ENCODE assay signal across 33 mouse cellular contexts in genomic region chr6:97273058-97273710, GRCm38 (mm10). TPM values are rescaled to one million over a fixed set of nuclear protein-coding genes. Genes with fewer than 3 reads are reported as not detected.
A peak's percentile ranks its signal among the peaks of the same experiment; 100 is the strongest.
DNase-seq lines count a peak whose midpoint lies in the region; ATAC-seq and TF ChIP-seq lines count a peak whose summit lies in the region.
"Had no signal": no experiment of that assay in that cellular context is flagged by ENCODE, and none has a peak within 500 bp of the region (broad histone marks: within the 10 kb centered on the region; RNA-seq: fewer than 3 reads in every experiment).

No protein-coding gene starts in this region.

- no peak for TF ChIP-seq CTCF in heart, adult 2 months (IDR thresholded peaks at IDR 0.05)
- no peak for TF ChIP-seq CTCF in thymus, adult 2 months (IDR thresholded peaks at IDR 0.05; ENCODE audit: borderline replicate concordance, control insufficient read depth, extremely low read depth, insufficient read depth, low read length, poor library complexity)

- 62% methylated on average over 16 of the region's 16 CpGs for WGBS in heart, adult 2 months
- 90% methylated on average over 16 of the region's 16 CpGs for WGBS in thymus, adult 2 months
- 87% methylated on average over 16 of the region's 16 CpGs for WGBS in hindbrain, embryonic 12.5 days

- no peak overlapping the region for H3K4me3 ChIP-seq in heart, adult 2 months
- H3K4me3 ChIP-seq in megakaryocyte, embryonic 14.5 days (replicated peaks) = peak overlapping the region; percentile 46
- H3K4me3 ChIP-seq in thymus, adult 2 months (ENCODE audit: control insufficient read depth, insufficient read depth, low read length) = no peak overlapping the region
- no peak overlapping the region for H3K4me3 ChIP-seq in hindbrain, embryonic 12.5 days
- H3K4me3 ChIP-seq: erythroblast, embryonic 14.5 days; heart, embryonic 10.5 days; kidney, embryonic 15.5 days; limb, embryonic 13.5 days; midbrain, embryonic 12.5 days; myocyte; neural tube, embryonic 12.5 days; stomach, embryonic 15.5 days had no signal

- H3K4me1 ChIP-seq in heart, adult 2 months (ENCODE audit: control insufficient read depth, insufficient read depth, low read length) = peaks cover 11% of the 10 kb centered on the region
- H3K4me1 ChIP-seq in megakaryocyte, embryonic 14.5 days = peaks cover 42% of the 10 kb centered on the region
- peaks cover 11% of the 10 kb centered on the region for H3K4me1 ChIP-seq in thymus, adult 2 months (replicated peaks; ENCODE audit: control insufficient read depth, insufficient read depth, low read length)
- peaks cover 13% of the 10 kb centered on the region for H3K4me1 ChIP-seq in hindbrain, embryonic 12.5 days

- intact Hi-C loops in heart, adult 2 months (cut with DNase I) = loop anchor here (10.0 kb wide), 1 partner anchor 462 kb away; no protein-coding TSS in a partner anchor
- intact Hi-C loops in heart, postnatal 36 days (cut with DNase I) = no loop called here

- no peak for TF ChIP-seq EP300 in heart, adult 2 months (IDR thresholded peaks at IDR 0.05; ENCODE audit: insufficient read depth, low read depth, low read length)

- DNase-seq in heart, adult 2 months = peak in 1 of 2 experiments; percentile 35
- no peak for DNase-seq in heart, postnatal 36 days
- peak; percentile 54 for DNase-seq in lung, postnatal 10 days
- DNase-seq in thymus, adult 2 months = no peak
- DNase-seq: adrenal gland, postnatal 25 days; cerebellum, adult 18-20 months; cerebellum, postnatal 10 days; gastrocnemius, postnatal 10 days; heart, postnatal 4 days; kidney, adult 11 months; kidney, postnatal 25 days; thymus, adult 18-20 months; thymus, postnatal 36 days had no signal

- H3K9me3 ChIP-seq in megakaryocyte, embryonic 14.5 days = no peaks in the 10 kb centered on the region
- H3K9me3 ChIP-seq in hindbrain, embryonic 12.5 days (replicated peaks) = no peaks in the 10 kb centered on the region
- H3K9me3 ChIP-seq: heart, embryonic 10.5 days; kidney, embryonic 15.5 days; limb, embryonic 13.5 days; midbrain, embryonic 12.5 days; neural tube, embryonic 12.5 days; stomach, embryonic 15.5 days had no signal

- ATAC-seq in megakaryocyte, adult 5-6 weeks (ENCODE audit: poor library complexity, severe bottlenecking) = no peak
- no peak for ATAC-seq in hindbrain, embryonic 12.5 days (ENCODE audit: low FRiP score)
- ATAC-seq: forebrain, embryonic 16.5 days had no signal

- H3K79me2 ChIP-seq in heart, adult 2 months (replicated peaks; ENCODE audit: control insufficient read depth, insufficient read depth, low read length) = no peaks in the 10 kb centered on the region

- H3K4me2 ChIP-seq in hindbrain, embryonic 12.5 days (replicated peaks) = no peak overlapping the region
- H3K4me2 ChIP-seq: hindbrain, embryonic 14.5 days; kidney, embryonic 15.5 days; limb, embryonic 13.5 days; liver, embryonic 11.5 days; midbrain, embryonic 12.5 days; neural tube, embryonic 12.5 days; stomach, embryonic 15.5 days had no signal

- H3K27ac ChIP-seq in heart, adult 2 months = peak overlapping the region; percentile 20
- H3K27ac ChIP-seq in thymus, adult 2 months (ENCODE audit: control insufficient read depth, insufficient read depth, low read length) = no peak overlapping the region
- no peak overlapping the region for H3K27ac ChIP-seq in hindbrain, embryonic 12.5 days
- H3K27ac ChIP-seq: heart, embryonic 10.5 days; hindbrain, embryonic 14.5 days; kidney, embryonic 15.5 days; limb, embryonic 13.5 days; midbrain, embryonic 12.5 days; neural tube, embryonic 12.5 days; stomach, embryonic 15.5 days had no signal

- no peaks in the 10 kb centered on the region for H3K36me3 ChIP-seq in heart, adult 2 months (ENCODE audit: control insufficient read depth, insufficient read depth, low read length)
- H3K36me3 ChIP-seq in megakaryocyte, embryonic 14.5 days (replicated peaks; ENCODE audit: low read length) = no peaks in the 10 kb centered on the region
- H3K36me3 ChIP-seq in thymus, adult 2 months (ENCODE audit: control insufficient read depth, insufficient read depth, low read length) = no peaks in the 10 kb centered on the region
- H3K36me3 ChIP-seq in hindbrain, embryonic 12.5 days = no peaks in the 10 kb centered on the region
- H3K36me3 ChIP-seq: heart, embryonic 10.5 days; kidney, embryonic 15.5 days; limb, embryonic 13.5 days; midbrain, embryonic 12.5 days; neural tube, embryonic 12.5 days; stomach, embryonic 15.5 days had no signal

- H3K27me3 ChIP-seq in heart, adult 2 months (ENCODE audit: control insufficient read depth, insufficient read depth, low read length) = no peaks in the 10 kb centered on the region
- H3K27me3 ChIP-seq in megakaryocyte, embryonic 14.5 days (replicated peaks) = peaks cover 3% of the 10 kb centered on the region
- H3K27me3 ChIP-seq in thymus, adult 2 months (ENCODE audit: control insufficient read depth, insufficient read depth, low read length) = no peaks in the 10 kb centered on the region
- H3K27me3 ChIP-seq in hindbrain, embryonic 12.5 days = peaks cover 3% of the 10 kb centered on the region; the same call in 1 of the 2 replicates
- H3K27me3 ChIP-seq: kidney, embryonic 15.5 days; neural tube, embryonic 12.5 days; stomach, embryonic 15.5 days had no signal

- TF ChIP-seq POLR2A in heart, adult 2 months (IDR thresholded peaks at IDR 0.05; ENCODE audit: insufficient read depth, low read depth, low read length) = no peak
- no peak for TF ChIP-seq POLR2A in thymus, adult 2 months (IDR thresholded peaks at IDR 0.05; ENCODE audit: control insufficient read depth, extremely low read depth, insufficient read depth, low read length, poor library complexity)

- H3K9ac ChIP-seq in heart, adult 2 months (ENCODE audit: low read depth, low read length) = no peak overlapping the region
- no peak overlapping the region for H3K9ac ChIP-seq in hindbrain, embryonic 12.5 days
- H3K9ac ChIP-seq: hindbrain, embryonic 14.5 days; kidney, embryonic 15.5 days; limb, embryonic 13.5 days; midbrain, embryonic 12.5 days; neural tube, embryonic 12.5 days; stomach, embryonic 15.5 days had no signal

RNA-seq across cellular contexts. Expression of gene Lmod3, which starts 20.6 kb away (rescaled TPM):
- total RNA-seq in heart, adult 2 months (2021) = 10 to 100 TPM; 50.1 to 63.0 TPM
- polyA plus RNA-seq in heart, adult 2 months (2012; rRNA removed) = 26.3 and 40.0 TPM in 2 replicates
- 10 to 100 TPM; 57.6 to 64.6 TPM for total RNA-seq in heart, postnatal 36 days (2021)
- not detected in 2 replicates for polyA plus RNA-seq in megakaryocyte, embryonic 14.5 days (2012; ENCODE audit: insufficient read depth, low replicate concordance)
- not detected in 2 replicates for total RNA-seq in megakaryocyte, adult 5-6 weeks (2015)
- total RNA-seq in megakaryocyte, adult 5-6 weeks (2017) = not detected in 2 replicates
- 0.14 and 0.73 TPM in 2 replicates for polyA plus RNA-seq in thymus, adult 2 months (2012; rRNA removed)
- polyA plus RNA-seq in hindbrain, embryonic 12.5 days (2016; fragmentation: Nextera tagmentation; extraction: Ambion mirVana) = 0.31 and 2.1 TPM in 2 replicates
- total RNA-seq: adrenal gland, postnatal 25 days; common myeloid progenitor, adult 5-6 weeks; layer of hippocampus, adult 18-20 months; layer of hippocampus, postnatal 14 days; megakaryocyte progenitor cell, adult 5-6 weeks; midbrain, postnatal 0 days had no signal
- polyA plus RNA-seq: erythroblast, embryonic 14.5 days; forebrain, embryonic 11.5 days; forebrain, embryonic 16.5 days; hindbrain, embryonic 14.5 days; liver, embryonic 11.5 days; midbrain, embryonic 12.5 days; midbrain, postnatal 0 days had no signal
